Mouse (Mus musculus) T-cell, adult 2 months (primary cell): Measurements from ENCODE around the gene Mrps18a.

Experiments
- DNase-seq: peaks from one replicate; pipeline ENCODE4 v3.0.0; 2022; ENCODE audit warnings: low spot score

Mrps18a gene

DNA sequence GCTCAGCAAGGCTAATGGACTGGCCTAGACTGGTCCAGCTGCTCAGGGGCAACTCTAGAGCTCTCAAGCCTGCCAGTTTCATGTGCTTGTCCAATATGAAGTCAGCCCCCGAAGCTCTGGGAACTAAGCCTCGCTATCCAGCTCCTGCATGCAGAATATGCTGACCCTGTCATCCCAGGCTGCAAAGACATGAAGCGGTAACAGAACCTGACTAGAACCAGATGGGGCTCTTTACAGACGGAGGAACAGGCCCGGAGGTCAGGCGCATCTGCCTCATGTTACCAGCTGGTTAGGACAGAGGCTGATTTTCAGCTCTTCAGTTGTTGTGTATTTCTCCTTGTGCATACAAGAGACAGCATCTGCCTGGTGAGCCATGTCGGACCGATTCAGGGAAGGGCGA is 8.9 kb upstream of the Mrps18a start:
- no peak for DNase-seq

- no peak for DNase-seq
These were observed 8.1 kb upstream of the Mrps18a start for GRCm38 (mm10) chr17:46102608-46103159.

GRCm38 (mm10) chr17:46104487-46104886 is 6.3 kb upstream of the Mrps18a start:
- no peak for DNase-seq

DNA sequence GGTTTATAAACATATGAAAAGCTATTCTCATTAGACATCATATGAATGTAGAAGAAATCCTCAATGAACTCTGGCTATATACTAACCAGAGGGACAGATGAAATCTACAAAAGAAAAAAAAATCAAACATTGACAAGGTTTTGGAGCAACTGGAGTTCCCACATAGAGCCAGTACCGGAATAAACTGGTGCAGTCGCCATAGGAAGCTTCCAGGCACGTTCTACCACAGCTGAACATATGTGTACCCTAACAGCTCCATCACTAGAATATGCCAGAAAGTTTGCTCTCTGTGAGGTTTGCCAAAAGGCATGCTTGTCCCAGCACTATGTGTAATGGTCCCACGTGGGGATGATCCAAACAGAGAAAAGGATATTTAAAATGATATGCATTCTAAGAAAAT is 2.5 kb upstream of the Mrps18a start:
- no peak for DNase-seq

DNA sequence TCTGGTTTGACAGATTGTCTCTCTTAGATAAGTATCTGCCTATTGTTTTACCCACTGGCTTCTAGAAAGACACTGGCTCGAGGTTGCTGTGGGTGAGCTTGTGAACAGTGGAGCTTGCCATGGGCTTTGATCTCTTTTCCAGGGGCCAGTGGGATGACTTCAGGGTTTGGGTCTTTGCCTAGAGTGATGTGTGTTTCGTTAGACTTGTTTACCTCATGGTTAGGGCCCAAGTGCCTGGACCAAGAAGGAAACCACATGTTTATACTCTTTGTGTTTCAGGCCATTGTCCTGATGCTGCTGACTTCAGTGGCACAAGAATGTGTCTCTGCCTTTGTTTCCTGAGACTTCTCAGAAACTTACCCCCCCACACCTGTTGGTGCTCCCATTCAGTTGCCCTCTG is 4.7 kb downstream of the Mrps18a start:
- DNase-seq: no peak

DNA sequence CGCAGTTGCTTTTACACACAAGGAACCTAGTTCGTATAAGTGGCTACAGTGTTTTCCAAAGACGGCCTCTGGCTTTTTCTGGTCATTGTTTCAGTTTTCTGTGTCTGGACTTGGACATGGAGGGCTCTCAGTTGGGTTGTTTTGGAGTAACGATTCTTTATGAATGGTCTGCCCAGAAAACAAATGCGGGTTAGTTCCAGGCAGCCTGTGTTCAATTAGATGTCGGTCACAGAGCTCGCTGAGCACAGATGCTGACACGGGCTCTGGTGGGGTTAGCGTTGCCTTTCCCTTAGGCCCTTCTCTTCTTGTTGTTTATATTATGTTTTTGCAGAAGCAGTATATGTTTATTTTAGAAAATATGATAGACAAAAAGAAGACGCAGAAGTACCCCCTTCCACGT is 5.4 kb downstream of the Mrps18a start:
- DNase-seq: no peak

DNA sequence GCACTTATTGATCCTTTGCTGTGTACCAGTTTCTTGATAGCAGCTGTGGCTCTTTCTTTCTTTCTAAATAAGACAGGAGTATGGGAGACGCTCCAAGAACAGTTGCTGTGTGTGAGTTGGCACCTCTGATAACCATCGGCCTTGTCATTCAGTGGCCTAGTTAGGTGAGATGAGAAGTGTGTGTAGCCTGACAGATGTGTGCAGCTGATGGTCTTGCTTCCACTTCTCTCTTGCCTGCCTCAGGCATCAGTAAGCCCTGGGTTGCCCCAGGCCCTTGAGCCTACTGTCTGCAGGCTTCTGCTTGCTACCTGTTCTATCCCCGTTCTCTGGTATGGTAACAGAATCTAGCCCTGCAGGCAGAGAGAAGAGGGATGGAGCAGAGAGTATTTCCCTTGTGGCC is 6.1 kb downstream of the Mrps18a start:
- no peak for DNase-seq

DNA sequence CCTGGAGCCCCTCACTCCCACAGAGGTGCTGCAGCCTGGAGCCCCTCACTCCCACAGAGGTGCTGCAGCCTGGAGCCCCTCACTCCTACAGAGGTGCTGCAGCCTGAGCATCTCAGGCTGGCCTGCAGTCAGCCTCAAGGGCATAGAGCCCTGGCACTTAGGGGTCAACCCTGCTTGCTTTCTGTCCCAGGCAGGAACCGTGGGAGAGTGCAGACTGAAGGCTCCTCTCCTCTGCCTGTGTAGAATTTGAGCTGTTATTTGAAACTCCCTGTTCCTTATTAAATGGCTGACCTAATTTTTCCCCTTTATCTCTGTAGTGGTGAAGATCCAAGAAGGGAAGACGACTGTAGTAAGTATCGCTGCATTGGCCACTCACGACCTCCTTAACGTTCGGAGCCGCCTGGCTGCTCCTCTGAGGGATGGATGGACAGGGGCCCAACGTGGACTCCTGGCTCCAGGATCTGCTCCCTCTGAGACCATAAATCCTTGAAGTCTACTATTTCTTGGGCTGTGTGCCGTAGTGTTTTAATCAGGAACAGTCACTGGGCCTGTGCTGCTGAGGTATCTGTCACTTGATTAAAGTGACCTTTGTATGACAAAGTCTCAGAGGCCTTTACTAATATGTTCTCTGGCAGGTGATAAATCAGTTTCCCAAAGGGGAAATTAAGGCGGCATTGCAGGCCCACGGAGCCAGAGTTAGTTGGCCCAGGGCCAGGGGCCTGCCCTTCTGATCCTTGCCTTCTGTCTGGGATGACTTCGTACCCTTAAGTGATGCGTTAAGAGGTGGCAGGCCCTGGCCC is 7.0 kb downstream of the Mrps18a start:
- no peak for DNase-seq

GRCm38 (mm10) chr17:46118423-46118850 is 7.7 kb downstream of the Mrps18a start:
- no peak for DNase-seq

GRCm38 (mm10) chr17:46119641-46120040 is 8.9 kb downstream of the Mrps18a start:
- DNase-seq: no peak

DNA sequence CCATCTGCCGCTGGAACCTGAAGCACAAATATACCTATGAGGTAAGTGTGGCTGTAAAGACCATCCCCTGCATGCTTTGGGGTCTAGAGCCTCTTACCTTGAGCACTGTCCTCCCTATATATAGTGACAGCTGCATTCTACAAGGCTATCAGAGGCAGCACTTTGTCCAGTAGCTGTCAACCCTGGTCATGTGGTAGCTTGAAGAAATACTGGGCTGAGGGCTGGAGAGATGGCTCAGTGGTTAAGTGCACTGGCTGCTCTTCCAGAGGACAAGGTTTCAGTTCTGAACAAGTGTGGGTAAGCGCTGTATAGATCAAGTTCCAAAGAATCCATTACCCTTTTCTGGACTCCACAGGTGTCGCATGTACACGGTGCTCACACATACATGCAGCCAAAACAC is 12.0 kb downstream of the Mrps18a start:
- no peak for DNase-seq

DNA sequence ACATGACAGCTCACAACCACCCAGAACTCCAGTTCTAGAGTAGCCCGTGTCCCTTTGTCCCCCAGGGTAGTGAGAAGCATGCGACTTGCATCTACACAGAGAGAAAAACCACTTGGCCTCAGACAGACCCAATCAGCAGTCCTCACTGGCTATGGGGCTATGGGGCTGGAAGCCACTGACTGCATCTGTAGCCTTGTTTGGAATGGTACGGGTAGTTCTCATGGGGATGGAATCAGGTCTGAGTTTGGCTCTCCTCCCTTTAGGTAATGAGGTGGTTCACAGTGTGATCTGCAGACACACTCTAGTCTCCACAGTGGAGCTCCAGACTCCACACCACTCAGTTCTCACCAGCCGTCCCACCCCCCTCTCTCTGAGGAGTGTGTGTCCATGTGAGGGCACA is 12.5 kb downstream of the Mrps18a start:
- DNase-seq: no peak

- no peak for DNase-seq
These were observed 13.3 kb downstream of the Mrps18a start for GRCm38 (mm10) chr17:46123953-46124700.

- no peak for DNase-seq
These were observed 15.8 kb downstream of the Mrps18a start for GRCm38 (mm10) chr17:46126608-46127007.

DNA sequence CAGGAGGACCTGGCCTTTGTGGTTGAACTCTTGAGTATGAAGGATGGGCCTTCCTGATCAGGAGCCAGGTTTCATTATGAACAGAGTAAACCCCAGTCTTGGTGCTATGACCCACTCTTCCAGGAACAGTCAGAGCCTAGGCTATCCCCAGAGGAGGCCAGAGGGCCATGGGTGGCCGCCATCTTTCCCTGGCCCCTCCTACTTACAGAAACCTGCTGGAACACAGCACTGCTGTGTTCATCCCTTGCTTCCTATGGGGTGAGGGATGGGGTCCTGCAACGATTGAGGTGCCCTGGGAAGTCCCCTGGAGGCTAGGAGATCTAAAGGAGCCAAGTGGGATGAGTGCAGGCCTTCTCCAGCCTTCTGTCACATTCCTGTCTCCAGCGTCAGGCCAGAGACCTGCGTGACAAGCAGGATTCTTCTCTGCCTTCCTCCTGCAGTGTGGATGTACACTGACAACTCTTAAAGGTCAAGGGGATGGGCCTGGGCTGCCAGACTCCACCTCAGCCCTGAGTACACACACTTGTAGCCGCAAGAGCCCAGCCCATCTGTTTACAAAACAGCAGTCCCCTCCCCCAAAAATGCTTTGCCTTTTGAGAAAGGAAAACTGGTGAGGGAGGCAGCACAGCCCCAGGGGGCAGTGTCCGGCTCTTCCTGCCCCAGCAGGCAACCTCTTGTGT is 17.2 kb downstream of the Mrps18a start:
- no peak for DNase-seq

DNA sequence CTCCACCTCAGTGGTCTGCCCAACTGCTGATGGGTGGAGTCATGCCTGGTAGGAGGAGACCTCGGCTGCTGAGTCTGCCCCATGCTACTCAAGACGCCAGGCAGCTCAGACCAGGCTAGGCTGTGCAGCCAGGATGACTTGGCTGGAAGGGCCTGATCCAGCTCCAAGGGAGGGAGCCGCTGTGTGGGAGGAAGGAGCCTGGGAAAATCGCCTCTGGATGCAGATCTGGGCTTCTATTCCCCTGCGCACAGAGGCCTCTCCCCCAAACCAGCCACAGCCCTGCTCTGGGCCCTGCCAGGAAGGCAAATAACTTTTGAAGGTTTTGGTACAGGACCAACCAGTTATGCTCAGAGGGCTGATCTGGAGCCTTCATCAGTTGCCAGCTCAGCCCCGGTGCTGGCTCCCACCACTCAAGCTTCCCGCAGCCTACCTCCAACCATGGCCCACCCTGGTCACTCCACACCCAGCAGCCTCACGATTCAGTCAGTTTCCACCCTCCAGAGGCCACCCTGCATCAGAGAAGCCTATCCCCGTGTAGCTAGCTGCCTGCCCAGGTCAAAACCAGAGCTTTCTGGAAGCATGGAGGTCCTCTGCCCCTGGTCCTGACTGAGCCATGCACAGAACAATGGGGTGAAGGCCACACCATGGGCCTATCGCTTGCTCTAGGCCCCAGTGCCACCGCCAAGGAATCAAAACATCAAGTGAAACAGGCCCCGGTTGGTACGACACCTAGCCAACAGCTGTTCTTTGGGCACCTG is 19.1 kb downstream of the Mrps18a start:
- DNase-seq: no peak

- DNase-seq: peak; percentile 35
These were observed 21.4 kb downstream of the Mrps18a start for GRCm38 (mm10) chr17:46132058-46132718.

DNA sequence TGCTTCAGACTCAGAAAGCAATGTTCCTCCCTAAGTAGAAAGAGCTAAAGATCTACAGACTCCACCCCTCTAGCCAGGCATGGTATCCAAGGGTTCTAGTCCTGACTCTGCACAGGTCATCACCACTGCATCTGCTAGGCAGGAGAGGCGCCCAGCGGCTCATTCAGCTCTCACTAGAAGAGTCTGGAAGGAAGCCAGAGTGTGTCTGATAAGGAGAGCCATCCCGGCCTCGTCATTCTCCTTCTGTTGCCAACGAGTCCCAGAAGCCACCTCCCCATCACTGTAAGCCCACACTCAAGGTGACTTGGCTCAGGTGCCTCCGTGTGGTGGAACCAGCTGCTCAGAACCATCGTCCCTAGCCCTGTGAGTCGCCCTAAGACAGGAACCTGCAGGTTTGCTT is 22.1 kb downstream of the Mrps18a start:
- no peak for DNase-seq

DNA sequence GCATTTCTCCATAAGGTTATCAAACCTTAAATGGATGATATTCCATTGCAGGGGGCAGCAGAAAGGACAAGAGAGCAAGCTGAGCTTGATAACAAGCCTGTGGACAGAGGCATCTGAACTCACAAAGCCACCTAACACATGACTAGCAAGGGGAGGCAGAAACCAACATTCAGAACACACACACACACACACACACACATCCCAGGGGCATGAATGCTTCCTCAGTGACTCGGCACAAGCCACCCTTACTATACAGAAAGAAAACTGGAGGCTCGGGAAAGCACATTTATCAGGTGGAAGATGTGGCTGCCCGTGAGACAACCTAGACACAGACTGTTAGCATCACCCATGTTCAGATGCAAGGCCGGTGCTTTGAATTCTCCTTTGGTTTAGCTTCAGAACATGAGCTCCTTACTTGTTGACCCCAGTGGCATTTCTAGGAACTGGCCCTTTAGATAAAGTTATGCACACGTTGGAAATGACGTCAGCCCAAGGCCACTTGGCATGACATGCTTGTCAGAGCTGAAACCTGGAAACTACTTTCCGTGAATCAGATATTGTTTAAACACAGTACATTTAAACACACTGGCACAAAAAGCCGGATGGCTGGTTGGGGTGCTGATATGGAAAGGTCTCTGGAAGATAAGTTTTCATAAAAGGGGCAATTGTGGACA is 27.9 kb downstream of the Mrps18a start:
- no peak for DNase-seq

- DNase-seq: no peak
These were observed 29.1 kb downstream of the Mrps18a start for GRCm38 (mm10) chr17:46139872-46140271.
